Mouse (Mus musculus) heart, adult 11 months (tissue): ENCODE measurements around the gene Npm3.

ENCODE experiments used
- DNase-seq: peaks from one replicate; pipeline ENCODE4 v3.0.0; 2022

The Npm3 gene

DNA sequence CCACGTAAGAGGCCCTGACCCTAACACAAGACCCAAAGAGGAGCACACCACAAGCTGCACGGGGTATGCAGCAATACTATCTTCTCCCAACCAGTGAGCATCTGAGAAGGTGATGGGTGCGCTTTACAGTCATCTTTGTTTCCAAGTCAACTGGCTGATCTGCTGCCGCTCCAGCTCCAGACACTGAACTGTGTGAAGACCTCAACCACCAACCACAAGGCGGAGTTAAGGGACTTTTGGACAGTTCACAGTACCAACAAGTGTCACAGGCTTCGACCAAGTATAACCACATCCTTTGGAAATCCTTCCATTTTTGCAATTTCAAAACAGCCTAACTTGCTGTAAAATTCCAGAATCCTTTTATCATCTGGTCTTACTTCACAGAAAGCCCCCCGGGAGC is 2.5 kb upstream of the Npm3 start:
- DNase-seq = no peak

DNA sequence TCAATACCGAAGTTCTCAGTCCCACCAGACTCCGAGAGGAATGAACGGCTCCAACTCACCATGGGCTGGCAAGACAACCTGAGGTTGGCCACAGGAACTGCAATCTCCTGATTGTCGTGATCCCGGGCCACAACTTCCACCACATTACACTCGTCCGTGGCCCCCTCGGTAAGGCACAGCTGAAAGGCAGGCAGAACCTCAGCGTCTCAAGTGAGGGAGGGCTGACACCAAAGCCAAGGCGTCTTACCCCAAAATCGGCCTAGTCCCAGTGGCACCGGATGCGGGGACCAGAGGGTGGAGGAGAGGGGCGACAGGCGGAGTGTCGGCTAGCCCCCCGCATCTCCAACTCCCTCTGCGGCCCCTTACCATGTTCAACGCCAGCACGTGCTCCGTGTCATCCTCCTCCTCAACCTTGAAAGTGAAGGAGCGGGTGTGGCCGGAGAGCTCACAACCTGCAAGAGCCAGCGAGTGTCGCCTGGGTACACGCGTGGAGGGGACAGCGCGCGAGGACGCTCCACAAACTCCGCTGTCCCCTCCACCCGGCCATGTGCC is 624 bp downstream of the Npm3 start:
- peak; percentile 93 for DNase-seq

DNA sequence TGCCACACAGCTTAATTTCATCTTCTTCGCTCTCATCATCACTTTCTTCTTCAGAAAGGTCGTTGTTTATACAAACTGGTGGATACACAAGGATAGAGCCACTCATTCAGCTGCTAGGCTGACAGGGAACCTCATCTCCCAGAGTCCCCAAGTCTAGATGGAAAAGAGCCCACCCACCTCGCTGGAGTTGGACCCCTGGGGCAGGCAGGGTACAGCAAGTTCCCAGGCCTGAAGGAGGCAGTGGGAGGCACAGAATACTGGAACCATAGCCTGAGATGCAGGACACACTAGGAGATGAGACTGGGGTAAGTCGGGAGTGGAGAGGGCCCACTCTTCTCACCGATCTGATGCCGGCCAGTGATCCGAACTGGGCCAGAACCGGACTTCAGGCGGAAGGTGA is 1.2 kb downstream of the Npm3 start:
- no peak for DNase-seq

DNA sequence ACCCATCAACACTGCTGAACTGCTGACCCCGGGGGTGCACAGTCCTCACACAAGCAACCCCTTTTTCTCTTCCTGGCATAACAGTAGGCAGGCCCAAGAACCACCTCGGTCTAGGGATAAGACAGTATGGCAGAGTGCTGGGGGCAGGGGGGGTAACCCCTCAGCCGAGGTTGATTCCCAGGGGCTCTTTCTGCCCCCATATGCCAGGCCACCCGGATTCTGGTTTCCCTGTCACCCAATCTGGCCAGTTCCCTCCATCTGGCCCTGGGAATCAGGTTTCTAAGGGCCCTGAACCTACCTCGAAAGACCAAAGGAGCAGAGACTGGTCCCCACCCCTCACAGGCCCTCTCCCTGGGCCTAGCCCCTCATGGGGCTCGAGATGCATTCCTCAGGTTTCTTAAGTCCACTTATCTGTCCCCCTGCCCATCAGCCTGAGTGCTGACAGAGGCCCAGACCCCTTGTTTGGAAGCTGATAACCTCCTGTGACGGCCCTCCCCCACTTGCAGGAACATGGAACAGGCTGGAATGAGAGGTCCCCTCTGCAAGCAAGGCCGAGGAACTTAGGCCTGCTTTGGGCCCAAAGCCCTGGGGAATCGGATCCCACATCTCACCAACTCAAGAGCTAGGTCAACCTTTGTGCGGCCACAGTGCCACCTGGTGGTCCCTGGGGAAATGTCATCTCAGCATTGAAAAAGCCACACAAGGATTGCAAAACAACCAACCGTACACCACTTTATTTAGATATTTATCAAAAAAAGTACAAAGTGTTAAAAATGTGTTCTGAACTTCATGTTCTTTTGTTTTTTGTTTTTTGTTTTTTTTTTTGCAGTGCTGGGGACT is 2.1 kb downstream of the Npm3 start:
- DNase-seq = peak; percentile 96

DNA sequence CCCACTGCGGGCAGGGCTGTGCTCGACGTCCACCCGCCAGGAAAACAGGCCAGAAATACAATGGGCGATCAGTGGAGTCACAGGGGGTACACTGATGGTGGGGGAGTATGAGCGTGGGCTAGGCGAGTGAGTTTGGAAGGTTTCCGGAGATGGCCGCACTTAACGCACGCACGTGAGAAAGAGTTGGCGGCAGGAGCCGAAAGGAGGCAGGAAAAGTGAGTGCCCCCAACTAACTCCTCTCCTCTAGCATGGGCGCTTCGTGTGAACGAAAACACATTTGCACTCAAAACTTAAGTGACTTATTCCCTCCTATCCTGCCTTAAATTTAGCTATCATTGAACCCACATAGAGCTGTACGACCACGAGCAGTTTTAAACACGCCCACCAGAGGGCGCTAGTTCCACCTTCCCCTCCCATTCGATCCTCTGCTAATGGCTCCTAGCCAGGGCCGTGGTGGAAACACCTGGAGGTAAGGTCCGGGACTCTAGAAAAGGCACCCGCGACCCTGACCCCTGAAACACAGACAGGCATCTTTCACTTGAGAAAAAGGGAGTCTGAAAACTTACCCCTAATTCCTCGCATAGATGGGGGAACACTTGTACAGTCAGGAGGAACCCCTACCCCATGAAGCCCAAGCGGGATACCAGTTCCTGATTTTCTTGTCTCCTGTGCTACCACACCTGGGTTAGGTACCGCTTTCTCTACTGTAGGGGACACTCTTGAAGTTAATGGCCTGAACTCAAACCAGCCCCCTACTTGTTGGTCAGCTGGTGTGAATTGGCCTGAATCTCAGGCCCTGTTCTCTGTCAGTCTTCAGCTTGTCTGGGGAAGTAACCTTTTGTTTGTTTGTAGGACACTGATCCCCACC is 3.0 kb downstream of the Npm3 start:
- peak; percentile 96 for DNase-seq

DNA sequence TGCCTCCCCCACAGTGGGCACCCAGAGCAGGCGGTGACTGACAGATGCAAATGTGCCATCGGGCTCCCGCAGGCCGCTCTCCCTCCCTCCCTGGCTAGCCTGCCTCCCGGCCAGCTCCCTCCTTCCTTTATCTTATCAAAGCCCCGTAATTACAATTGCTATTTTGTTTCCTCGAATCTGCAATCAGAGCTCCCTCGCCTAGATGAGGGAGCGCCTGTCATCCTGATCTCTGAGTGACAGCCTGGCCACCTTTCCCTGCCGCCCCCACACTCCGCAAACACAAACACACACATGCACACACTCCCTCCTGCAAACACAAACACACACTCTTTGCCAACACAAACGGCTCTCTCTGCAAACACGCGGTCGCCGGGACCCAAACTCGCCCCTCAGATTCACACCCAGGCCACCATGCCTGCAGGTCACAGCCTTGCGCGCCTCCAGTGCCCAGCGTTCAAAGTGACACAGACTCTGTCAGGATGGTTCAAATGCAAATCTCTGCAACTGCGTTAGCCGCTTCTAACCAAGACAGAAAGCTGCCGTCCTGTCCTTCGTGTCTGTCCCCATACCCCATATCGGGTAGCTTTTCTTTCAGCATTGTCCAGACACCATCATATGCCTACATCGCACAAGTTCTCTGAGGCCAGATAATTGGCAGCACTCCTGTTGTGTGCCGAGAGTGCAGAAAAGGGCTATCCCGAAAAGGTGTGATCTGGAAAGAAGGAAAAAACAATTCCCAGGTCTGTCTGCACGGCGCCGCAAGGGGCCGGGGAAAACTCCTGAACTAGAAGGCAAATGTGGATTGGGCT is 3.8 kb downstream of the Npm3 start:
- DNase-seq = no peak

DNA sequence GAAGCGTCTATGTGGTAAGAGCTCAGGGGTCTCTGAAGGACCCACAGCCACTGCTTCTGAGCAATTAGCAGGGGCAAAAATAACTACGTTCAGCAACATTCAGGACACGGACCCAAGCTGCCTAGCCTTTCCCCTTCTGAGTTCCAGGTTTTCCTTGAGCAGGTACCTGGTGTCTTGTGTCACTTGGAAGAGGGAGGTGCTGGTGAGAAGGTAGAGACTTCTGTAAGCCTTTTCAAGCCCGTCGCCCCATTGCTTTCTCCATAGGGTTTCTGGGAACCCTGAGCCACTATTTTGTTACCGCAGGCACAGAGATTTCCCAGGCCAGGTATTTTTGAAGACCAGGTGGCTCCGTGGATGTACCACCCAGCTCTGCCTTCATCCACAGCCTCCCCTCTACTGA is 5.8 kb downstream of the Npm3 start:
- DNase-seq = no peak

DNA sequence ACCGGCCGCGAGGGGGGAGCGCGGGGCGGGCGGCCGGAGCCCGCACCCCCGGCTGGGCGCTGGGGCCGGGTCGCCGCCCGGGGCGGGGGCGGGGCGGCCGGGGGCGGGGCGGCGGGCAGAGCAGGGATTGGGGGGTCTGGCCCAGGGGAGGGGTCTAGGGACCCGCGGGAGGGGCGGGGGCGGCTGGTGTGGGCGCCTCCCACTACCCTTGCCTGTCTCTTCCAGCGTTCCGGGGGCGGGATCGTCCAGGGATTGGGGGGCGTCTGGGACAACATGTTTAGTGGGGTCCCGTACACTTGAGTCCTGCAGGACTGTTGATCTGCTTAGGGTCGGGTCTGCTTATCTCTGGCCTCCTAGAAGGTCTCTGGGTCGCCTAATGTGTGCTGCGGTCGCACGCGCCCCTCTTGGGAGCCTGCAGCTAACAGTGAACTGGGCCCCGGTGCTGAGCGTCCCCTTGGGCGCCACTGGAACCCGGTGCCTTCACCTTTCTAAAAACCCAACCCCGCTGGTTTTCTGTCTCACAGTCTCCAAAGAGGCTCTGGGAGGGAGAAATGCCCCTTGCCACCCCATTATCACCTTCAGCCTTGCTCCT is 6.3 kb downstream of the Npm3 start:
- no peak for DNase-seq

DNA sequence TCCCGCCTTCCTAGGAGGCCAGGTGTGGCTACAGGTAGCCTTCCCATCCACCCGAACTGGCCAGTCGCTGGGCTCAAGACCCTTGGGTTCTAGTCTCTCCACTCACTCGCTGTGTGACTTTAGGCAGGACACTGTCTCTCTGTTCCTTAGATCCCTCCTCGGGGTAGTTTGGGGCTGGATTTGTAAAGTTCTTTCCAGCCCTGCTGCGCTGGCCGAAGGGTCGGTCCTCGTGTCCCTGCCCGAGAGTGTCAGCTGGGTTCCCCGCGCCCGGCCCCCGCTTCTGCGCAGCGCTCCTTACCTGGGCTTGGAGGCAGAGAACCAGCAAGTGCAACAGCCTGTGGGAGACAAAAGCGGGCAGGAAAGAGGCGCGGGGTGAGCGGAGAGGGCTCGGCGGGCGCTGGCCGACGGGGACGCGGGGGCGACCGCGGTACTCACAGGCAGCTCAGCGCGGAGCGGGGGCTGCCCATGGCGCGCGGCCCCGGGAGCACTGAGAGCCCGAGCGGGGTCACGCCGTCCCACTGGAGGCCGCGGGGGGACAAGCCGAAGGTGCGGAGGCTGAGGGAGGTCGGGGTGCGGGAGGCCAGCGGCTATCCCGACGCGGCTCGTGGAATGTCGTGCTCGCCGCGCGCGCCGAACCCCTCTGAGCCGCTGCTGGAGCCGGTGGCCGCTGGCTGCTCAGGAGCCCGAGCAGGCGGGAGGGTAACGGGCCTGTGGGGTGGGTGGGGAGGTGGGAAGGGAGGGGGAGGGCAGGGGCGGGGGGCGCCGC is 7.0 kb downstream of the Npm3 start, which contains the start of gene Fgf8:
Fgf8 (minus strand) TSS at position 698 of the 766 bp plus-strand sequence.
- DNase-seq = no peak

DNA sequence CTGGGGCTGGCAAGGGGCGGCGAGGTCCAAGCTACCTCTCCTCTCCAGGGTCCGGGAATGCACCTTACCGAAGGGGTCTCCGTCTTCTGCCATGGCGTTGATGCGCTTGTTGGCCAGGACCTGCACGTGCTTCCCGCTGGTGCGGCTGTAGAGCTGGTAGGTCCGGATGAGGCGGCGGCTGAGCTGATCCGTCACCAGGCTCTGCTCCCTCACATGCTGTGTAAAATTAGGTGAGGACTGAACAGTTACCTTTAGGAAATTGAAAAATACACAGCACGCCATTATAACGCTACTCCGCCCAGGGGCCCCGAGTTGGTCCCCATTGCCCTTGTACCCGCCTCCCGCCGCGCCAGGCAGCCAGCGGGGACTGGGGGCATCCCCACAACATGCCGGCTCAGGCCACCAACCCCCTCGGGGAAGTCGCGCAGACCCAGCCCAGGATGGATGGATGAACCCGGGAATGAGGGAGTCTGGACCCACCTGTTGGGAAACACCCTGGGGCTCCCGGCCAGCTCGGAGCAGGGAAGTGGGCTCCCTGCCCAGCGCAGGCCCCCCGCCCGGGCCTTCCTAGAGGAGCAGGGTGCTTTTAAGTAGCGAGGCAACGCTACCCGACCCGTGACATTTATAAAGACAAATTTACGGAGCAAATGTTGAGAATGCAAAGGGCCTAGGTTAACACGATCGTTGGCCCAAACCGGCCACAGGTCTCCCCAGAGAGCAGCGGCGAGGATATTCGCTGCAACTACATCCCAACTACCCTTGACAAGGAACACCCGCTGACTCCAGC is 7.8 kb downstream of the Npm3 start:
- no peak for DNase-seq

DNA sequence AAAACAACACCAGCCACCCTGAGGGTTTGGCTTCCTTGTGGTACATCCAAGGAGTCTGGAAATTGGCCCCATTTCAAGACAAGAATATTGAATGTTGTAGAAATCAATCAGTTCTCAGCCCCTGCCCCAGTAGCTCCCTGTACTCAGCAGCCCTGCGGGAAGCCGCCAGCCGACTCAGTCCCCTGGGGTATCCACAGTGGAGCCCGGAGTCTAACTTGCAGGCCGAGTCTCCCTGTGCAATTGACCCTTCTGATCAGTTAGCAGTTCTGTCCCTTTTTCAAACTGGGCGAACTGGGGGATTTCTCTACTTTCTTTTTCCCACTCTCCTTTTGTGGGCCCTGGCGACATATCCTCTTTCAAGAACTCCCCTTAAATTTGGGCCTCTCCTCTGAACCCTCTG is 8.6 kb downstream of the Npm3 start:
- no peak for DNase-seq

DNA sequence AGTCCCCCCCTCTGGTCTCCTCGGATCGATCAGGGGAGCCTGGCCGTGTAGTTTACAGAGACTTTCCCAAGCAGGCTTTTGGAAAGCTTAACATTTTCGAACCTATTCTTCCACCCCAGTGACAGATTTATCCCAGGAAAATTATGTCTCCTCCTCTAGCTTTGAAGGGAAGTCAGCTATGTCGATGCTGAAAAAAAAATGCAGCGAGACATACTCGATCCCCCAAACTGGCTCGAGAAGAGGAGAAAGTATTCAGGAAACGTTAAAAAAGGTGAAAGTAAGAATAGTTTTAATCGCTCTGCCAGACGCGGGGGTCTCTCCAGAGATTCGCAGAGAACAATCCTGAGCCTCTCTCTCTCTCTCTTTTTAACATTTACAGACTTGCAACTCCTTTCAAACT is 9.2 kb downstream of the Npm3 start:
- no peak for DNase-seq

DNA sequence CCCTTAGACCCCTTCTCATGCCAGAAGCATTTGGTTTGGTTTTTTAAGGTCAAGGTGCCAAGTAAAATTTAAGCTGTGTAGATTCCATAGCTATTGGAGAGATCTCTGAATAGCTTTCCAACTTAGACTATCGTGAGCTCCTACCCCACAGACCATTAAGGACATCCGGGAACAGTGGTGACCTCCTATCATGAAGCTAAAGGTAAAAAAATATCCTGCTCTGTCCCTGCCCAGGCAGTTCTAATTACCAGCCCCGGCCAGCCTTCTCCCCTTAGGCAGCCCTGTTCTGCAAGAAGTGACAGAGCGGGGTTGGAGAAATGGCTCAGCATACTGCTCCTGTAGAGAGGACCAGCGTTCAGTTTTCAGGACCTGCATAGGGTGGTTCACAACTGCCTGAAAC is 10.9 kb downstream of the Npm3 start:
- DNase-seq = no peak

DNA sequence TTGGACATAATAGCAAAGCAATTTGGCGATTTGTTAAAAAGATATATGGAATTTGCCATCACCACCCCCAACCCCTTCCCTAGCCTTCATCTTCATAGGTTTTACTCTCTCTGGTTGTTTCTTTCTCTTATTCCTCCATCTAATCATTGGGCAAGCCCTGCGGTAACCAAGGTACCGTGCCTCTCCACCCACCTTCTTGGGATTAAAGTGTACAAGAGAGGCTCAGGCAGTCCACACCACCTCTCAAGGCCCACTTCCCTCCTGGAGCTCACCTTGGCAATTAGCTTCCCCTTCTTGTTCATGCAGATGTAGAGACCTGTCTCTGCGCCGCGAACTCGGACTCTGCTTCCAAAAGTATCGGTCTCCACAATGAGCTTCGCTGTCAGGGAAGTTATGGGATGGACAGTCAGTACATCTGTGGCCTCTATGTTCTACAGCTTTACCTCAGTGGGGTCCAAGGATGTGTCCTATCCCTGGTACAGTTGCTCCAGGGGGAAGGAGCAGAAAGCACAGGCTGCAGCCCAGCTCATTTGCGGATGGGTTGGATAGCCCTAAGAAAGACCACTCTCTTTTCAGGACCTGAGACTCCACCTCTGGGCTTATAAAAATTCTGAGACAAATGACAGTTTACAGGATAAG is 11.4 kb downstream of the Npm3 start:
- DNase-seq = peak; percentile 79

DNA sequence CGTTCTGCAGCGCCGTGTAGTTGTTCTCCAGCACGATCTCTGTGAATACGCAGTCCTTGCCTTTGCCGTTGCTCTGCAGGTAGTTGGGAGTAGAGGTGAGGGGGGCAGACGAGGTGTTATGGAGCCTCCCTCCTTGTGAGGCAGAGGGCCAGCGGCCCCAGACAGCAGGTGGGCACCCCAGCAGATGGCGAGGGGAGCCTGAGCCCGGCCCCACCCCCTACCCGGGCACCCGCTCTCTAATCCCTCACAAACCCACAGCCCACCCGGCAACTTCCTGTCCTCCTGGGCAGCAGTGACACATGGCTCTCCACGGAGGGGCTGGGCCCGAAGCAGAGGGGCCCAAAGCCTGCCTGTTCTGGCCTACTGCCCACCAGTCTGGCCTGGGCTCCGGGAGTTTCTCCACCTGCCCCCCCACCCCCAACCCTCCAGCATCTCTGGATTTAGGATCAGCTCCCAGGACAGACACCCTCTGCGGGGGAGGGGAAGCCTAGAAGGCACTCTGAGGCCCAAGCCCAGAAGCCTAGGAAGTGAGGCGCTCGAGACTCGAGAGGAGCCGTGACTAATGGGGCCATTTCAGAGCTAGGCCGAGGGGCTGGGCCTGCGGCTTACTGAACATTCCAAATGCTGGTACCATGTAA is 12.1 kb downstream of the Npm3 start:
- no peak for DNase-seq

DNA sequence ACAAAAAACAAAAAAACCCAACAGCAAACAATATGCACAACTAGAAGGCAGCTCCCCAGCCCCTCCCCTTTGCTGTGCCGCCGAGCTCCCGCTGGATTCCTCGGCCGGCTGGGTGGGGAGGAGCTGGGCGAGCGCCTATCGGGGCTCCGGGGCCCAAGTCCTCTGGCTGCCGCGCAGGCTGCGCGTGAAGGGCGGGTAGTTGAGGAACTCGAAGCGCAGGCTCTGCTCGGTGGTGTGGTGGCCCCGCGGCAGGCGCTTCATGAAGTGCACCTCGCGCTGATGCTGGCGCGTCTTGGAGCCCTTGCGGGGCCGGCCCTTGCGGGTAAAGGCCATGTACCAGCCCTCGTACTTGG is 12.6 kb downstream of the Npm3 start:
- peak; percentile 93 for DNase-seq

DNA sequence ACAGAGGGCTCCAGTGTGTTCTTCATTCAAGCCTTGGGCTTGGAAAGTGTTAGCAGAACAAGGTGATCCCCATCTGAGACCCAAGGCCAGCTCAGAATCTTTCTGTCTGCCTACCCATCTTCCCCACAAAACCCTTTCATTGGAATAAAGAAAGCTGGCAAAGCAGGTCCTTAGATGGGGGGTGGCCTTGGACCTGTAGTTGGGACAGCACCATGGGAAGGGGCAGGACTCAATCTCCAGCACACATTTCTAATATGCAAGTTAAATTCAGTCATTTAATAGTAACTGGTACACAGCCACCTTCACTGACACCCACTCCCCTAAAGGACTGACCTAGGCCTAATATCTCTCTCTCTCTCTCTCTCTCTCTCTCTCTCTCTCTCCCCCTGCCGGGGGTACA is 13.2 kb downstream of the Npm3 start:
- peak; percentile 76 for DNase-seq

DNA sequence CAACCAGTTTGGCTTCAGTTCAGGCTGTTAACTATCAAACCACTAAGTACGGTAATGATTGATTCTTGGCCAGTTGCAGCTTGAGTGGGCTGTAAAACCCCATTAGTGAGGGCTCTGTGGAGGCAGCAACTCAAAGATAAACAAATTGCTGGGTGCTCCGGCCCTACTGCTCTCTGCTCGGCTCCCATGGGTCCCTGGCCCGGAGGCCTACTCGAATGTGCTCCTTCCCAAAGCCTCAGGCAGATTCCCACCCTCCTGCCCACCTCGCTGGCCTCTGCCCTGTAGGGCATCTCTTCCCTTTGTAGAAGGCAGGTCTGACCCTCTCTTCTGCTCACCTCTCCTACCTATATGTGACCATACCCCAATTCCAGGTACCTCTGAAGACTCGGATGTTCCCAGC is 14.6 kb downstream of the Npm3 start:
- DNase-seq = peak; percentile 81

DNA sequence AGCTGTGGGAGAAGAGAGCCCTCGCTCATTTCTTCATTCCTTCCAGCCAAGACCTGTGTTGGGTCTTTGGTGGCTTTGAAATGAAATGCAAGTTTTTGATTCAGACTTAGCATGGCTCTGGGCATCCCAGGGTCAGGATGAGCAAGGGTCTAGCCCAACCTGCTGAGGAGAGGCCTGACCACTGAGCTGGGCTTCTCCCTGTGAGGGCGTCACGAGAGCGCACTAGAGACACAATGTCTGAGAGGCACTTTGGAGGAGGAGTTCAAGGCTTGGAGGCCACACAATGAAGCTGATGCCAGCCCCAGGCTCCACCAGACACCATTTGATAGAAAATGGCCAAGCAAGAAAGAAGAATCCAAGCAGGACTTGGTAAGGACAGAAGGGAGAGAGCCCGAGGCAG is 15.2 kb downstream of the Npm3 start:
- peak; percentile 83 for DNase-seq

DNA sequence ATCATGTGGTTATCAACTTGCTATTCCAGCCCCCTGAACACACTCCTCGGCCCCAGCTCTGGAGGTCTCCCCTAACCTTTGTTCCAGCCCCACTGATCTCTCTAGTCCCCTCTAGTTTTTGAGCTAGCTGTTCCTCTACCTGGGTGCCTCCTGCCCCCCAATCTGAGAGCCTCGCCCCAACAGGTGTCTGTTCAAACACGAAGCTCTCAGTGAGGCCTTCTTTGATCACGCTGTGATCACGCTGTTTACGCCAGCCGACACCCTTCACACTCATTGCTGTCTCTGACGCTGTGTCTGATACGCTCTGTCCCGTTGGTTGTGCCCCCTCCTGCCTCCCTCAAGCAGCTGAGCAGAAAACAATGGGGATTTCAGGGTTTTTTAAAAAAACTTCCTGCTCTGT is 15.8 kb downstream of the Npm3 start:
- DNase-seq = peak; percentile 84
